In genomic region chr6:125622434-125622833, GRCm38 (mm10) we compare ENCODE assay signal across 9 mouse cellular contexts.
DNase-seq lines count a peak whose midpoint lies in the region; ATAC-seq and TF ChIP-seq lines count a peak whose summit lies in the region.
"Had no signal": no experiment of that assay in that cellular context is flagged by ENCODE, and none has a peak within 500 bp of the region (broad histone marks: within the 10 kb centered on the region; RNA-seq: fewer than 3 reads in every experiment).

No protein-coding gene starts in this region.

- no peak overlapping the region for H3K27ac ChIP-seq in cerebellum, adult 2 months (ENCODE audit: insufficient read depth, low read length)
- no peak overlapping the region for H3K27ac ChIP-seq in left cerebral cortex, adult 2 months

- TF ChIP-seq CTCF in cerebellum, adult 2 months (IDR thresholded peaks at IDR 0.05; ENCODE audit: borderline replicate concordance, insufficient read depth, low read depth, low read length), result peak; percentile 43; the same call in 1 of the 2 replicates
- TF ChIP-seq CTCF in left cerebral cortex, adult 2 months (IDR thresholded peaks at IDR 0.05), result peak; percentile 71

- H3K27me3 ChIP-seq in cerebellum, adult 2 months (ENCODE audit: control insufficient read depth, insufficient read depth, low read length), result no peaks in the 10 kb centered on the region

- H3K4me1 ChIP-seq in cerebellum, adult 2 months (ENCODE audit: control insufficient read depth, insufficient read depth, low read length), result no peaks in the 10 kb centered on the region

- ATAC-seq in megakaryocyte, adult 5-6 weeks (ENCODE audit: poor library complexity, severe bottlenecking), result peak; percentile 73
- ATAC-seq in inflammation-experienced regulatory T-cells, adult 6 months, result no peak

- intact Hi-C loops in left cerebral cortex, adult 2 months (cut with DNase I), result loop anchor here (5.0 kb wide), 2 partner anchors 330 to 785 kb away; no protein-coding TSS in a partner anchor

- no peak for TF ChIP-seq POLR2A in cerebellum, adult 2 months (IDR thresholded peaks at IDR 0.05; ENCODE audit: borderline replicate concordance, insufficient read depth, low read length)

- DNase-seq in cerebellum, adult 2 months, result peak in 1 of 2 experiments; percentile 22
- DNase-seq in cerebellum, adult 9-11 months, result no peak
- DNase-seq in left cerebral cortex, adult 2 months (ENCODE audit: extremely low spot score in 1 of 2, low spot score in 2 of 2), result no peak
- no peak for DNase-seq in left cerebral cortex, adult 11 months (ENCODE audit: low spot score)
- peak; percentile 11 for DNase-seq in T-cell, adult 2 months (ENCODE audit: low spot score)
- DNase-seq in testis, postnatal 14 days (ENCODE audit: low spot score), result no peak
- DNase-seq: thymus, adult 2 months had no signal

- H3K4me3 ChIP-seq in cerebellum, adult 2 months (replicated peaks; ENCODE audit: insufficient read depth, low read depth, low read length), result no peak overlapping the region
- H3K4me3 ChIP-seq in left cerebral cortex, adult 2 months, result no peak overlapping the region

- WGBS in cerebellum, adult 2 months, result 75% methylated on average over 2 of the region's 2 CpGs
